Mouse (Mus musculus) embryonic fibroblast, embryonic 13.5 days (primary cell): ENCODE results near the gene Papss1.

Experiments
- CTCF ChIP-seq: IDR thresholded peaks from 2 replicates; pipeline ENCODE4 v1.5.1; 2011; ENCODE audit warnings: mild to moderate bottlenecking, control low read depth, low read length, moderate library complexity, borderline replicate concordance; ENCODE audit not compliant: insufficient read depth
- POLR2A ChIP-seq: IDR thresholded peaks from 2 replicates; pipeline ENCODE4 v1.6.1; 2011; ENCODE audit warnings: low read depth, mild to moderate bottlenecking, control low read depth, low read length, moderate library complexity

DNA sequence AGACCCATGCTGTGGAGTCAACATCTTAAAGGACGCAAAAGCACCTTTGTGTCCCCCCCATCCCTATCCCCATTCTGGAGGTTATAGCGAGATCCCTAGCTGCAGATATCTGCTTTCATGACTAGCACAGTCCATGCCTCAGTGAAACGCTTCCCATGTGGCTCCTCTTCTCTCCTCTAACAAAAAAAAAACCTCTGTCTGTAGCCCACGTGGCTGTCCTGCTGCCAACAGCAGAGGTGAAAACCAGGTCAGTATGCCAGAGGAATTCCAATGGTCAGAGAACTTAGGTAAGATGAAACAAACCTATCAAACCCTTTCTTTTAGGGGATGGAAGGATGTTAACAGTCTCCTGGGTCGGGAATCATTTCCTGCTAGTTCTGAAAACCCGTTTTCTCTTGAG lies 91.5 kb downstream of the Papss1 start:
- no peak for TF ChIP-seq CTCF
- TF ChIP-seq POLR2A = no peak
